Mouse (Mus musculus) erythroblast, adult 5-6 weeks (primary cell): ENCODE results near the gene A630001G21Rik. TPM values are rescaled to one million over a fixed set of nuclear protein-coding genes. Genes with fewer than 3 reads are reported as not detected.
A peak's percentile ranks its signal among the peaks of the same experiment; 100 is the strongest.

Source experiments
- ATAC-seq: replicated peaks from 2 replicates; pipeline ENCODE4 v1.8.0; 2016; ENCODE audit warnings: moderate number of reproducible peaks, mild to moderate bottlenecking, moderate TSS enrichment, inconsistent platforms; ENCODE audit not compliant: poor library complexity, low FRiP score, severe bottlenecking
- total RNA-seq, 2 experiments: library from RNA; stranded (forward) in 1 of 2; stranded (reverse) in 1 of 2; fragments of 150-400 nt in 1 of 2; fragments of 200-764, 138-1000 nt in 1 of 2; gene quantifications; 2 replicates each; pipeline versions ENCODE4 v1.2.3 to v1.2.4; 2015 to 2017; ENCODE audit warnings: low replicate concordance in 2 of 2

The A630001G21Rik gene
- total RNA-seq, 2 experiments from 2014 or later: 11.0 to 28.5 TPM

GRCm38 (mm10) chr1:85776154-85776553, 2.3 kb downstream of the A630001G21Rik start:
- no peak for ATAC-seq

- ATAC-seq: no peak
These were observed 3.3 kb downstream of the A630001G21Rik start for GRCm38 (mm10) chr1:85775136-85775535.

- ATAC-seq: no peak
These were observed 6.5 kb downstream of the A630001G21Rik start for GRCm38 (mm10) chr1:85771976-85772375.

- ATAC-seq: no peak
These were observed 10.7 kb downstream of the A630001G21Rik start for GRCm38 (mm10) chr1:85767754-85768153.

GRCm38 (mm10) chr1:85766120-85766519, 12.3 kb downstream of the A630001G21Rik start:
- no peak for ATAC-seq

- no peak for ATAC-seq
These were observed 14.2 kb downstream of the A630001G21Rik start for GRCm38 (mm10) chr1:85764291-85764690.

- no peak for ATAC-seq
These were observed 15.1 kb downstream of the A630001G21Rik start for GRCm38 (mm10) chr1:85763386-85763785.

GRCm38 (mm10) chr1:85761665-85762064, 16.8 kb downstream of the A630001G21Rik start:
- ATAC-seq: no peak

GRCm38 (mm10) chr1:85758969-85759293, 19.5 kb downstream of the A630001G21Rik start:
- ATAC-seq: no peak

GRCm38 (mm10) chr1:85758231-85758968, 20.0 kb downstream of the A630001G21Rik start:
- ATAC-seq: no peak

- no peak for ATAC-seq
These were observed 20.8 kb downstream of the A630001G21Rik start for GRCm38 (mm10) chr1:85757531-85758230.

GRCm38 (mm10) chr1:85751932-85752680, 26.3 kb downstream of the A630001G21Rik start:
- ATAC-seq: no peak

- peak; percentile 44; the same call in 1 of the 2 replicates for ATAC-seq
These were observed 26.9 kb downstream of the A630001G21Rik start for GRCm38 (mm10) chr1:85751494-85751893.

- no peak for ATAC-seq
These were observed 27.8 kb downstream of the A630001G21Rik start for GRCm38 (mm10) chr1:85750650-85751049.

- ATAC-seq: no peak
These were observed 28.6 kb downstream of the A630001G21Rik start for GRCm38 (mm10) chr1:85749829-85750228.

- no peak for ATAC-seq
These were observed 31.9 kb downstream of the A630001G21Rik start for GRCm38 (mm10) chr1:85746511-85746910.

- no peak for ATAC-seq
These were observed 33.9 kb downstream of the A630001G21Rik start for GRCm38 (mm10) chr1:85744539-85744938.

GRCm38 (mm10) chr1:85742916-85743505, 35.4 kb downstream of the A630001G21Rik start:
- ATAC-seq: no peak

- ATAC-seq: no peak
These were observed 36.1 kb downstream of the A630001G21Rik start for GRCm38 (mm10) chr1:85742333-85742732.

GRCm38 (mm10) chr1:85740923-85741322, 37.5 kb downstream of the A630001G21Rik start:
- ATAC-seq: no peak
